Mouse (Mus musculus): ENCODE measurements around the gene Ear14.
"Not testable (repeated sequence)": the region's sequence is repeated elsewhere in the genome, so short reads cannot be mapped to it uniquely, and the experiment has no call there.

DNA sequence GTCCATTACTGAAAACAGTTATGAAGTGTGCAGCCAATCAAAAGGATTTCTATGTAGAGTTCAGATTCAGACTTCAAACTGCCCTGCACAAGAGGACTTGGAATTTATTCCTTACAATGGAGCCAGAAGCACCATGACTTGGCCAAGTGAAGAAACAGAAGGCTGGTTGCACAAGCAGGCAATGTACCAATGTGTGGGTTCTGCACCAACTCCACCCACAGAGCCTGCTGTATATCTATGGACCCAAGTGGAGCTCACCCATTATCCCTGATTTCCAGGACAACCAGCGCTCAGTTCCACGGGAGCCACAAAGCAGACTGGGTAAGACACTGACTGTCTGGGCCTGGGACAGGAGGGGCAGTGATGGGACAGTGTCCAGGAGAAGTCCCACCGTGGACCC, 41.2 kb upstream of the Ear14 start, which contains the start of gene Rnase2b:
- not testable (repeated sequence) for TF ChIP-seq CTCF (IDR thresholded peaks at IDR 0.05; ENCODE audit: low read depth); EP300 (optimal IDR thresholded peaks at IDR 0.05)

Measured in stomach, postnatal 0 days (tissue).